Mouse (Mus musculus) frontal cortex, postnatal 10 days (tissue): ENCODE results near the gene Gpr83.

Experiments
- DNase-seq, 2 experiments: peaks; one replicate each; pipeline ENCODE4 v3.0.0; 2022; ENCODE audit warnings: low spot score in 2 of 2, mixed read lengths in 1 of 2

The Gpr83 gene

DNA sequence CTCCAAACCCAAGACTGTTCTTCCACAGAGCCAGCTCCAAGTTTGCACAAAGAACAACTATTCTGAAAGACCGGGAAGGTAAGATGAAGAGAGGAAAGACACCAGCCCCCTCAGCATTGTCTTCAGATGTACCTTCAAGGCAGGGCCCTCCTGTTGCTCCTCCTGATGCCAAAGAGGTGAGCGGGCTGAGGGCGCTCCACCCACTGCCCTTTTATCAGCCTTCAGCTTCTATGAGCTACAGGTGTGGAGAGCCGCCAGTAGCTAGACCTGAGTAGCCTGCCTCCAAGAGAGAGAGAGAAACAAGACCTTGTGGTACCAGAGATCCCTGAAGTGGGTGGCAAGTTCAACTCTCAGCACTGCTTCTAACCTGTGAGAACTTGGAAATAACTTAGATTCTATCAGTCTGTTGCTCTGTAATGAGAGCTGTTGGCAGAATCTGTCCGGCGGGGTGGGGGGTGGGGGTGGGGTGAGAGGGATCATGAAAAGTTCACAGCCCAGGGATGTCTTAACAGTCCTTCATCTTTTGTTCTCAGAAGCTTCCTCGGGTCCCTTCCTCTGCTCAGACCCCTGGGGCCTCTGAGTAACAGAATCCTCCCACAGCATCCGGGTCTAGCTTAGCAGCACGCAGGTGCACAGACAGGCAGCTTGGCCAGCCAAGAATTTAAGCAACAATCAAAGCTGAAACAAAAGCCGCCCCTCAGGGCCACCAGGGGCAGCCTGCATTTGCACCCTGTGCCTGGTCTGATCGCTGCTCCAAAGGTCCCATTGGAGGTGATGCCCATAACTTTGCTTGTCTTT lies 43.8 kb downstream of the Gpr83 start, which contains the start of gene Izumo1r:
Izumo1r (minus strand) TSS at position 369 of the 798 bp plus-strand sequence.
- no peak for DNase-seq

DNA sequence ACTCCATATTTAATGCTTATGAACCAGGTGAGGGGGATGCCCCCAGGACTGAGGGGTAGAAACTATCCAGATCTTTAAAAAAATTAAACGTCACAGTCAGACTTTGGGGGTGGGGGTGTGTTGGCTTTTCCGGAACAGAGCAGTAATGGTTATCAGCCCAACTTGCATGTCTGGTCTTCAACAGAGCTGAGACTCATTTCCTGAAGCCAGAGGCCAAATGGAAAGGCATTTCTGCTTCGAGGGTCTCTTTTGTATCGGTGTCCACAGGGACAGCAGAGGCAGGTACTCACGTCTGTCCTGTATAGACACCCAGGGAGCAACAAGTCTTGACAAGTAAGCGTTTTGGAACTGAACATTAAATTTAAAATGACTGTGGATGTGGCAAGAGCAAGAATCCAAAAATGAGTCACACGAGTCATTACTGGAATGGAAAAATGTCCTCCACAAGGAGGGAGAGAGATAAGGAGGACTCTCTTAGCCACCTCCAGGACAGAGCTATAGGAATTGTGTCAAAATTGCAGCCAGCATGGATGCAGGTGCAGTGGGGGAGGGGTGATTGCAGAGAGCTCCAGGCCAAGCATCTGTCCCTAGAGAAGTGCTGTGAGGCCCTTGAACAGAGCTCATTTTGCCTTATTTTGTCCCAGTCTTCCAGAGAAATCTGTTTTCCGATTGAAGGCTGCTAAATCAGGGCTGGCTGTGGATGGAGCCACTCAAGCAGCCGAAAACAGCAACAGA lies 44.9 kb downstream of the Gpr83 start:
- no peak for DNase-seq

DNA sequence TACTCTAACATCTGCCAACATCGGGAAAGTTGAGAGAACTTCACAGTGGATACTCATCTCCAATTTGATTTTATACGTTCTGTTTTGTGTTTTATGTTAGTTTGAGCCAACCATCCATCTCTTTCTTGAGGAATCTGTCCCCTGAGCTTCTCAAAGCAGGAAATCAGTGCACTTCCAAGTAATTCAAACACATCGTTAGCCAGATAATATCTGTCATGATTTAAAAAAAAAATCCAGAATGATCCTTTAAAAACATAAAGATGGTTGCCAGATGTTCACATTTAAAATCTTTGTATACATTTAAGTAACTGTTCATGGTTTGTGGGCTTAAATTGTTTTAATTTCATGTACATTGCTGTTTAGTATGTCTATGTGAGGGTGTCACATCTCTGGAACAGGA lies 45.9 kb downstream of the Gpr83 start:
- no peak for DNase-seq

DNA sequence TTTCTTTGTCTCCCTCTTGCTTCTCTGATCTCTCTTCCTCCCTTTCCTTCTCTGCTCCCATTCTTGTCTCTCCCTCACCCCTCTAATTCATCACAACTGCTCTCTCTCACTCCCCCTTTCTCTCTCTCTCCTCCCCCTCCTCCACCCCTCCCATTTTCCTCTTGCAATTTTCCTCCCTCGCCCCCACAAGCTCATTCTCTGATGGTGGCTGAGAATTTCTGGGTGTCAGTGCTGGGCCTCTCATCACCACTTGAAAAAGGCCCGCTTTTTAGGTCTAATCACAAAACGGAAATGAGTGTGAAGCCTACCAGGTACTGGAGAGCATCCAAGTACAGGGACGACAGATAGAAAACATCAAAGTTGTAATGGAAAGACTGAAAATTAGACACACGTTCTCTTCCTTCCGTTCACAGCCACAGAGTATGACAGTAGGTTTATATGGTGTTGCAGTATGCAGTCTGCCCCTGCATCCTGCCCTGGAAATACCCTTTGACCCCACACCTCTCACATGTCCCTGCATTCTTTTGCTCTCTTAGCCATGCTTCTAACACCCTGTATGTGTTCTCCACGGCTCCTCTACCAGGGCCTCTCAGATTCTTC lies 47.9 kb downstream of the Gpr83 start:
- DNase-seq, result no peak

DNA sequence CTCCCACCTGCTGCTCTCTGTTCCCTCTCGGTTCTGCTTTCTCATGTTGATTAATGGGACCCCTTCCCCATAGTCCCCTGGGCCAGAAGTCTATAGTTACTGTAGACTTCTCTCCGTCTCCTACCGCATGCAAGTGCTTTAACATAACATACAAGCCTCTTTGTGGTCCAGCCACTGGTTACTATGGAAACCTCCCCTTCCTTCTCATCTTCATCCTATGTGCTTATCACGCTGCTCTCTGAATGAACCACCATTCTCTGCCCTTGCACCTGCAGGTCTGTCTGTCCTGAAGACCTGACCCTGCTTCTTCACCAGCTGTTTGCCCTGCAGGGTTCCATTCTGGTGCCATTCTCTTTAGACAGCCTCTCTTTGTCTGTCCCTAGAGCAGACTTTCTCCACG lies 50.0 kb downstream of the Gpr83 start:
- DNase-seq, result no peak

DNA sequence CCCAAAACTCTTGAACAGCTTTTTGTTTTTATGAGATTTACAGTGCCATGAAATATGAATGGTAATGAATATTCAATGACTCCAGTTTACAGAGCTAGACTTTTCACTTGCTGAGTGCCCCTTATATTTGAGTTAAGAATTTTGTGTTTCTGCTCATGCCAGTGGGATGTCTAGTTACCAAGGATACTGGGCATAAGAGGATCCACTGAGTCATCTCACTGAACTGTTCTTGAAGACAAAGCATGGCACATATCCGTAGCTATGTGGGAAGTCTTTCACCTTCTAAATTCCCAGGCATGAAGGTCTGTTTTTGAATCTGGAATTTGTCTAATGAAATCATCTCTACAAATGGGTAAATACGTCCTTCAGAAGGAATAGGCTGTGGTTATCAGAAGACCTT lies 52.0 kb downstream of the Gpr83 start:
- no peak for DNase-seq

DNA sequence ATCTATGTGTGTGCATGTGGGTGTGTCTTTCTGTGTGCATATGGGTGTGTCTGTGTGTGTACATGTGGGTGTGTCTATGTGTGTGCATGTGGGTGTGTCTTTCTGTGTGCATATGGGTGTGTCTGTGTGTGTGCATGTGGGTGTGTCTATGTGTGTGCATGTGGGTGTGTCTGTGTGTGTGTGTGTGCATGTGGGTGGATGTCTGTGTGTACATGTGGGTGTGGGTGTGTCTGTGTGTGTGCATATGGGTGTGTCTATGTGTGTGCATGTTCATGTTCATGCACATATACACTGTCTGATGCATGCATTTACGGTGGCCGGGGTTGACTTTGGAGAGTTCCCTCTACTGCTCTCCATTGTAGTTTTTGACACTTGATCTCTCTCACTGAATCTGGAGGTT lies 57.7 kb downstream of the Gpr83 start:
- DNase-seq, result no peak

DNA sequence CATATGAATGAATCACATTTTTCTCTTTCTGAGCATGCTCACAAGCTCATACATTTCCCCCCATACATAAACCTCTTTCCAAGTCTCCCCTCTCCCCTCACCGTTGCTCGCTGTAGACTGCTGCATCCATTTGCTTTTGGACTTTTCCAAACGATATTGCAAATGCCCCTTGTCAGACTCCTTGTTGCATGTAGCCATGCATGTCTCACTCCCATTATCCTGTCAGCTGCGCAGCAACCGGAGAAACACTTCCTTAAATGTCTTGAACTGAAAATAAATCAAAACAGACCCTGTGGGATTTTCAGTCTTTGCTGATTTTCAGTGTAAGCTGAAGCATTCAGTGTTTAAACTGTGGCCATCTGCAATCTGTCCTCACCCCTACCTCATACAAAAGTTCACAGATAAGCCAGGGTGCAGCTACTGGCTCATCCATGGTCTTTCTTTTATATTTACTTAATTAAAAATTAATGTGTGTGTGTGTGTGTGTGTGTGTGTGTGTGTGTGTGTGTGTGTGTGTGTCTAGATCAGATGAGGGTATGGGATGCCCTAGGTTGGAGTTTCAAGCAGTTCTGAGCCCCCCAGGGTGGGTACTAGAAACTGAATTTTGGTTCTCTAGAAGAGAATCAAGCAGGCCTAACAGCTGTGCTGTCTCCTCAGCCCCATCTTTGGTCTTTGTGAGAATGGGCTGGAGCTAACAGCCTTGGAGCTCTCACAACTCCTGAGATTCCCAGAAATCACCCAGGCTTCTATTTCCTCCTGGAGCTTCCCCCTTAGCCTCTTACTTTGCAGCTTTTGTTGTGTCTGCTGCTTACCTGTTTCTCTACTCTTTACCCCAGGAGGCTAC lies 59.0 kb downstream of the Gpr83 start:
- no peak for DNase-seq
